Mouse (Mus musculus) bone marrow macrophage, adult 2 months (primary cell): ENCODE measurements around the gene Rapgef5.

Experiments
- CTCF ChIP-seq: IDR thresholded peaks from 2 replicates; pipeline ENCODE4 v1.5.1; 2012; ENCODE audit warnings: low read depth, mild to moderate bottlenecking, low read length, moderate library complexity
- POLR2A ChIP-seq: IDR thresholded peaks from 2 replicates; pipeline ENCODE4 v1.6.1; 2012; ENCODE audit warnings: mild to moderate bottlenecking, low read depth, low read length, borderline replicate concordance

GRCm38 (mm10) chr12:117531106-117531505 lies 14.8 kb downstream of the Rapgef5 start:
- no peak for TF ChIP-seq CTCF
- no peak for TF ChIP-seq POLR2A
